Mouse (Mus musculus): ENCODE measurements around the gene Exoc6b. TPM values are rescaled to one million over a fixed set of nuclear protein-coding genes. Genes with fewer than 3 reads are reported as not detected.
A peak's percentile ranks its signal among the peaks of the same experiment; 100 is the strongest.

Gene Exoc6b
- polyA plus RNA-seq, 1 experiment: 41.9 TPM

- Histone ChIP-seq H3K36me3 (ENCODE audit: control insufficient read depth, insufficient read depth, low read length, poor library complexity, severe bottlenecking) (no peaks in the 10 kb centered on the region), H3K9me3 (replicated peaks; ENCODE audit: control insufficient read depth, insufficient read depth, low read length, poor library complexity, severe bottlenecking) (no peaks in the 10 kb centered on the region), H3K9ac (ENCODE audit: low read depth, poor library complexity, severe bottlenecking) (no peak overlapping the region), H3K4me3 (ENCODE audit: low read depth, low read length) (no peak overlapping the region), H3K27me3 (ENCODE audit: control insufficient read depth, insufficient read depth, low read length, poor library complexity, severe bottlenecking) (no peaks in the 10 kb centered on the region), H3K4me1 (ENCODE audit: control insufficient read depth, insufficient read depth, low read length) (no peaks in the 10 kb centered on the region), H3K27ac (ENCODE audit: insufficient read depth, low read length) (no peak overlapping the region)
- TF ChIP-seq POLR2A (IDR thresholded peaks at IDR 0.05; ENCODE audit: insufficient read depth, low read length) (no peak), CTCF (IDR thresholded peaks at IDR 0.05; ENCODE audit: low read depth, low read length) (no peak), EP300 (IDR thresholded peaks at IDR 0.05; ENCODE audit: insufficient read depth, low read depth, low read length) (no peak)
Observed at GRCm38 (mm10) chr6:85017011-85017410, 52.3 kb downstream of the Exoc6b start.

GRCm38 (mm10) chr6:85013906-85014305 is 55.4 kb downstream of the Exoc6b start:
- peaks cover 2% of the 10 kb centered on the region for H3K4me1 ChIP-seq (ENCODE audit: control insufficient read depth, insufficient read depth, low read length)
- no peaks in the 10 kb centered on the region for H3K9me3 ChIP-seq (replicated peaks; ENCODE audit: control insufficient read depth, insufficient read depth, low read length, poor library complexity, severe bottlenecking)
- no peak overlapping the region for H3K9ac ChIP-seq (ENCODE audit: low read depth, poor library complexity, severe bottlenecking)
- H3K27me3 ChIP-seq (ENCODE audit: control insufficient read depth, insufficient read depth, low read length, poor library complexity, severe bottlenecking): no peaks in the 10 kb centered on the region
- no peak overlapping the region for H3K4me3 ChIP-seq (ENCODE audit: low read depth, low read length)
- no peak overlapping the region for H3K27ac ChIP-seq (ENCODE audit: insufficient read depth, low read length)
- H3K36me3 ChIP-seq (ENCODE audit: control insufficient read depth, insufficient read depth, low read length, poor library complexity, severe bottlenecking): no peaks in the 10 kb centered on the region
- TF ChIP-seq CTCF (IDR thresholded peaks at IDR 0.05; ENCODE audit: low read depth, low read length): no peak
- TF ChIP-seq POLR2A (IDR thresholded peaks at IDR 0.05; ENCODE audit: insufficient read depth, low read length): no peak
- TF ChIP-seq EP300 (IDR thresholded peaks at IDR 0.05; ENCODE audit: insufficient read depth, low read depth, low read length): no peak

- H3K4me3 ChIP-seq (ENCODE audit: low read depth, low read length): no peak overlapping the region
- no peaks in the 10 kb centered on the region for H3K9me3 ChIP-seq (replicated peaks; ENCODE audit: control insufficient read depth, insufficient read depth, low read length, poor library complexity, severe bottlenecking)
- H3K27me3 ChIP-seq (ENCODE audit: control insufficient read depth, insufficient read depth, low read length, poor library complexity, severe bottlenecking): no peaks in the 10 kb centered on the region
- H3K9ac ChIP-seq (ENCODE audit: low read depth, poor library complexity, severe bottlenecking): no peak overlapping the region
- no peak overlapping the region for H3K27ac ChIP-seq (ENCODE audit: insufficient read depth, low read length)
- no peak for TF ChIP-seq CTCF (IDR thresholded peaks at IDR 0.05; ENCODE audit: low read depth, low read length)
- TF ChIP-seq POLR2A (IDR thresholded peaks at IDR 0.05; ENCODE audit: insufficient read depth, low read length): no peak
- peak; percentile 71; the same call in 1 of the 2 replicates for TF ChIP-seq EP300 (IDR thresholded peaks at IDR 0.05; ENCODE audit: insufficient read depth, low read depth, low read length)
- no peaks in the 10 kb centered on the region for H3K36me3 ChIP-seq (ENCODE audit: control insufficient read depth, insufficient read depth, low read length, poor library complexity, severe bottlenecking)
- H3K4me1 ChIP-seq (ENCODE audit: control insufficient read depth, insufficient read depth, low read length): peaks cover 2% of the 10 kb centered on the region
Observed at GRCm38 (mm10) chr6:85010397-85010796, 58.9 kb downstream of the Exoc6b start.

GRCm38 (mm10) chr6:84995418-84995817 is 73.9 kb downstream of the Exoc6b start:
- H3K4me3 ChIP-seq (ENCODE audit: low read depth, low read length): no peak overlapping the region
- H3K4me1 ChIP-seq (ENCODE audit: control insufficient read depth, insufficient read depth, low read length): no peaks in the 10 kb centered on the region
- no peak for TF ChIP-seq CTCF (IDR thresholded peaks at IDR 0.05; ENCODE audit: low read depth, low read length)
- TF ChIP-seq POLR2A (IDR thresholded peaks at IDR 0.05; ENCODE audit: insufficient read depth, low read length): no peak
- TF ChIP-seq EP300 (IDR thresholded peaks at IDR 0.05; ENCODE audit: insufficient read depth, low read depth, low read length): no peak
- H3K9me3 ChIP-seq (replicated peaks; ENCODE audit: control insufficient read depth, insufficient read depth, low read length, poor library complexity, severe bottlenecking): no peaks in the 10 kb centered on the region
- no peaks in the 10 kb centered on the region for H3K27me3 ChIP-seq (ENCODE audit: control insufficient read depth, insufficient read depth, low read length, poor library complexity, severe bottlenecking)
- H3K36me3 ChIP-seq (ENCODE audit: control insufficient read depth, insufficient read depth, low read length, poor library complexity, severe bottlenecking): no peaks in the 10 kb centered on the region
- no peak overlapping the region for H3K9ac ChIP-seq (ENCODE audit: low read depth, poor library complexity, severe bottlenecking)
- H3K27ac ChIP-seq (ENCODE audit: insufficient read depth, low read length): no peak overlapping the region

GRCm38 (mm10) chr6:84976563-84976971 is 92.7 kb downstream of the Exoc6b start:
- no peak for TF ChIP-seq EP300 (IDR thresholded peaks at IDR 0.05; ENCODE audit: insufficient read depth, low read depth, low read length)
- no peak for TF ChIP-seq CTCF (IDR thresholded peaks at IDR 0.05; ENCODE audit: low read depth, low read length)
- TF ChIP-seq POLR2A (IDR thresholded peaks at IDR 0.05; ENCODE audit: insufficient read depth, low read length): no peak
- Histone ChIP-seq H3K4me1 (ENCODE audit: control insufficient read depth, insufficient read depth, low read length) (peaks cover 1% of the 10 kb centered on the region), H3K9me3 (replicated peaks; ENCODE audit: control insufficient read depth, insufficient read depth, low read length, poor library complexity, severe bottlenecking) (no peaks in the 10 kb centered on the region), H3K4me3 (ENCODE audit: low read depth, low read length) (no peak overlapping the region), H3K9ac (ENCODE audit: low read depth, poor library complexity, severe bottlenecking) (no peak overlapping the region), H3K27me3 (ENCODE audit: control insufficient read depth, insufficient read depth, low read length, poor library complexity, severe bottlenecking) (no peaks in the 10 kb centered on the region), H3K36me3 (ENCODE audit: control insufficient read depth, insufficient read depth, low read length, poor library complexity, severe bottlenecking) (no peaks in the 10 kb centered on the region), H3K27ac (ENCODE audit: insufficient read depth, low read length) (no peak overlapping the region)

- H3K9ac ChIP-seq (ENCODE audit: low read depth, poor library complexity, severe bottlenecking): no peak overlapping the region
- H3K4me3 ChIP-seq (ENCODE audit: low read depth, low read length): no peak overlapping the region
Observed at GRCm38 (mm10) chr6:84968531-84968930, 100.8 kb downstream of the Exoc6b start.

More at GRCm38 (mm10) chr6:84968531-84968930, 100.8 kb downstream of the Exoc6b start:
- Histone ChIP-seq H3K36me3 (ENCODE audit: control insufficient read depth, insufficient read depth, low read length, poor library complexity, severe bottlenecking) (no peaks in the 10 kb centered on the region), H3K4me1 (ENCODE audit: control insufficient read depth, insufficient read depth, low read length) (no peaks in the 10 kb centered on the region), H3K9me3 (replicated peaks; ENCODE audit: control insufficient read depth, insufficient read depth, low read length, poor library complexity, severe bottlenecking) (no peaks in the 10 kb centered on the region), H3K27ac (ENCODE audit: insufficient read depth, low read length) (no peak overlapping the region), H3K27me3 (ENCODE audit: control insufficient read depth, insufficient read depth, low read length, poor library complexity, severe bottlenecking) (no peaks in the 10 kb centered on the region)
- no peak for TF ChIP-seq EP300 (IDR thresholded peaks at IDR 0.05; ENCODE audit: insufficient read depth, low read depth, low read length)
- no peak for TF ChIP-seq POLR2A (IDR thresholded peaks at IDR 0.05; ENCODE audit: insufficient read depth, low read length)
- no peak for TF ChIP-seq CTCF (IDR thresholded peaks at IDR 0.05; ENCODE audit: low read depth, low read length)
